Mouse (Mus musculus) brain, embryonic 14.5 days (tissue): Measurements from ENCODE around the gene Gsta2.

Experiments
- CTCF ChIP-seq: fragments of 200-500 bp; IDR thresholded peaks from 2 replicates; pipeline ENCODE4 v1.5.1; 2012; ENCODE audit warnings: inconsistent platforms, mild to moderate bottlenecking, moderate library complexity, borderline replicate concordance; ENCODE audit not compliant: insufficient read depth, insufficient read length; ENCODE audit errors: extremely low read depth
- POLR2A ChIP-seq: fragments of 200-500 bp; IDR thresholded peaks from 2 replicates; pipeline ENCODE4 v1.6.1; 2012; ENCODE audit warnings: mild to moderate bottlenecking, inconsistent platforms, borderline replicate concordance; ENCODE audit not compliant: poor library complexity, insufficient read depth, insufficient read length, severe bottlenecking; ENCODE audit errors: extremely low read depth

DNA sequence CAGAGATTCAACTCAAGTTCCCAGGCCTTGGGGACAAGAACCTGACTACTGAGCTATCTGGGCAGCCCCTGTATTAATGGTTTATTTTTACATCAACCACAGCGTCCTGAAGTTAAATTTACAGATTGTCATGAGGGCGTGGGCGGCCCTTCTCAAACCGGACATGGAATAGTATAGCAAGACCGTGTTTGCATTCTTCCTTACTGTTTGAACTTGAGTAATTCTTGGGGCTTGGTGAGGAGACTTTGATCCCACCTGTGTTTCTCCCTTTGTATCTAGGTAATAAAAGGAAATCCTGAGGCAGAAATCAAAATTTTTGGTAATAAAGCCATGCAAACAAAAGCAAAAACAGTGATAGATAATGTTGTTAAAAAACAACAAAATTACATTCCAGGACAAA lies 45.0 kb upstream of the Gsta2 start:
- TF ChIP-seq CTCF, result no peak
- TF ChIP-seq POLR2A, result no peak
